Mouse (Mus musculus) thymus, adult 2 months (tissue): ENCODE measurements around the gene Cdkl3. TPM values are rescaled to one million over a fixed set of nuclear protein-coding genes. Genes with fewer than 3 reads are reported as not detected.
A peak's percentile ranks its signal among the peaks of the same experiment; 100 is the strongest.

ENCODE experiments used
- DNase-seq: peaks from one replicate; pipeline ENCODE4 v3.0.0; 2021
- H3K27ac ChIP-seq: fragments of 200-500 bp; 2 replicates; pipeline ENCODE4 v1.5.1; 2012; ENCODE audit warnings: low read length, control low read depth; ENCODE audit not compliant: control insufficient read depth, insufficient read depth
- H3K27me3 ChIP-seq: fragments of 200-500 bp; 2 replicates; pipeline ENCODE4 v1.6.1; 2012; ENCODE audit warnings: mild to moderate bottlenecking, low read length, moderate library complexity, mixed read lengths; ENCODE audit not compliant: control insufficient read depth, insufficient read depth
- H3K36me3 ChIP-seq: fragments of 200-500 bp; 2 replicates; pipeline ENCODE4 v1.6.1; 2012; ENCODE audit warnings: mild to moderate bottlenecking, low read length, moderate library complexity; ENCODE audit not compliant: control insufficient read depth, insufficient read depth
- H3K4me1 ChIP-seq: fragments of 200-500 bp; replicated peaks from 2 replicates; pipeline ENCODE4 v1.6.1; 2012; ENCODE audit warnings: low read length; ENCODE audit not compliant: control insufficient read depth, insufficient read depth
- H3K4me3 ChIP-seq: fragments of 200-500 bp; 2 replicates; pipeline ENCODE4 v1.5.1; 2012; ENCODE audit warnings: mild to moderate bottlenecking, low read length, control low read depth, moderate library complexity; ENCODE audit not compliant: control insufficient read depth, insufficient read depth
- CTCF ChIP-seq: fragments of 200-500 bp; IDR thresholded peaks from 2 replicates; pipeline ENCODE4 v1.5.1; 2012; ENCODE audit warnings: mild to moderate bottlenecking, control low read depth, low read length, moderate library complexity, borderline replicate concordance; ENCODE audit not compliant: control insufficient read depth, poor library complexity, insufficient read depth; ENCODE audit errors: extremely low read depth
- POLR2A ChIP-seq: fragments of 200-500 bp; IDR thresholded peaks from 2 replicates; pipeline ENCODE4 v1.6.1; 2012; ENCODE audit warnings: mild to moderate bottlenecking, low read length, control low read depth, moderate library complexity; ENCODE audit not compliant: control insufficient read depth, poor library complexity, insufficient read depth; ENCODE audit errors: extremely low read depth
- WGBS: fragments of 180-500 bp; shearing (Covaris S2); methylation state at CpG from one replicate; pipeline ENCODE4 v1.1.7; 2018; 5-methylcytosine and 5-hydroxymethylcytosine counted together
- polyA plus RNA-seq: library from polyadenylated mRNA; depleted of rRNA; stranded (reverse); fragments of >200 nt; gene quantifications from 2 replicates; pipeline ENCODE4 v1.2.3, GENCODE M21; 2012

Cdkl3 gene
- polyA plus RNA-seq, 1 experiment = 3.1 TPM

DNA sequence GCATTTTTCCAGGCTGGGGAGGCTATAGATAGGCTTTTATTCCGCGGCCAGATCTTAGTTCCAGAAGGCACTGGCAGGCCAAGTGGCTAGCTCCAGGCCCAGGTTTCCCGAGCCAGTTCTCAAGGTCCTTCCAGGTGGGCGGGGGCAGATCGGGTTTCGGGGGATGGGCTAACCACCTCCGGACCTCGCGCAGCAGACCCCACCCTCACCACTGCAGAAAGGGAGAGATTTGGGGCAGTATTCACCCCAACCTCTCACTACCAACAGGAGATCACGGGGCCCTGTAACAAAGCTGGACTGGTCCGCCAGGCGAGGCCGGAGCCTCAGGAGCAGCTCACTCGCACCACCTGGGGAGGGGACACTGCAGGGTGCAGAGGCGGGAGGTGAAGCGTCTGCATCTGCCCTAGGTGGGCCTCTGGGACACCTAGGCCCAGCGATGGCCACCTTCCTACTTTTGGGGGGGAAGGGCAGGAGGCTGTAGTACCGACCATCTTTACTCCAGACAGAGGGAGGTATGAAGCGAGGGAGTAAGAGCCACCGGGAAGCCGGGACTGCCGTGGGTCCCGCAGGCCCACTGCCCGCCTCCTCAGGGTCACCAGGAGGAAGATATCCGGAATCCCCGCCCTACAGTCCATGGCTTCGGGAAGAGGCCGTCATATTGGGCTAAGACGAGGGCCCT lies 4.3 kb upstream of the Cdkl3 start:
- peak; percentile 38 for DNase-seq
- under 1% methylated on average over 29 of the region's 29 CpGs for WGBS
- H3K4me3 ChIP-seq = peak overlapping the region; percentile 95

DNA sequence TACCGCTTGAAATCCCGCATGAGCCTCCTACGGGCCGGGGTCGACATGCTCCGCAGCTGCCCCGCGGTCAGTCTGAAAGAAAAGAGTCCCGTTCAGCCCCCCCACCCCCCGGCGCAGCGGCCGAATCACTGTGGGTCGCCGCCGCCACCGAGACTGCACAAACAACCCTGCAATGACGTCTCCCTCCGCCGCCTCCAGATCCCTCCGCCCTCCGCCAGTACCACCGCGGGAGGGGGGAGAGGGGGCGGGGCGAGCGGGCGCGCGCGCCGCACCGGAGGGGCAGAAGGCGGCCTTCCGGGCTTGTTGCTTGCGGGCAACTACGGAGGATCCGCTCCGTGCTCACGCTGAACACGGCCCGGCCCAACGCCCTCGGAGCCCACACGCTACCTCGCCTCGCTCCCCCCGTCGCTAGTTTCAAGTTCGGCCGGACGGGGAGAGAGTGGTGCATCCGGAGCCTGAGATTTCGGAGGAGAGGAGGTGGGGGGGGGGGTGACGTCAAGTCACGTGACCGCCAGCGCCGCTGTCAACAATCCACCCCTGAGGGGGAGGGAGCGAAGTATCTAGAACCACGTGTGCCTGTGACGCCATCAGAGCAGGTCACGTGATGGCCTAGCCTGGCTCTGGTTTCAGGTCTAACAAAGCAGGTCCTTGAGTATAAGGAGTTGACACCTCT lies 3.6 kb upstream of the Cdkl3 start, which contains the start of gene Ube2b:
TSS of gene Ube2b (minus strand) at position 473 of the 673 bp plus-strand sequence.
- peak; percentile 94 for DNase-seq
- under 1% methylated on average over 63 of the region's 63 CpGs for WGBS
- peak within 1 kb of the TSS; percentile 62 for H3K27ac ChIP-seq
- TF ChIP-seq CTCF (peak; percentile 49; the same call in 1 of the 2 replicates), POLR2A (peak; percentile 52; the same call in 1 of the 2 replicates)
- peaks cover 3% of the 10 kb centered on the region for H3K4me1 ChIP-seq
- peak within 1 kb of the TSS; percentile 95 for H3K4me3 ChIP-seq
- H3K36me3 ChIP-seq = peaks cover 21% of the 10 kb centered on the region
- no peaks in the 10 kb centered on the region for H3K27me3 ChIP-seq

More for the DNA sequence above, 4.3 kb upstream of the Cdkl3 start:
- no peak for TF ChIP-seq CTCF
- no peak for TF ChIP-seq POLR2A
- H3K36me3 ChIP-seq = peaks cover 28% of the 10 kb centered on the region
- no peaks in the 10 kb centered on the region for H3K27me3 ChIP-seq
- H3K27ac ChIP-seq = peak overlapping the region; percentile 49
- H3K4me1 ChIP-seq = peaks cover 3% of the 10 kb centered on the region

DNA sequence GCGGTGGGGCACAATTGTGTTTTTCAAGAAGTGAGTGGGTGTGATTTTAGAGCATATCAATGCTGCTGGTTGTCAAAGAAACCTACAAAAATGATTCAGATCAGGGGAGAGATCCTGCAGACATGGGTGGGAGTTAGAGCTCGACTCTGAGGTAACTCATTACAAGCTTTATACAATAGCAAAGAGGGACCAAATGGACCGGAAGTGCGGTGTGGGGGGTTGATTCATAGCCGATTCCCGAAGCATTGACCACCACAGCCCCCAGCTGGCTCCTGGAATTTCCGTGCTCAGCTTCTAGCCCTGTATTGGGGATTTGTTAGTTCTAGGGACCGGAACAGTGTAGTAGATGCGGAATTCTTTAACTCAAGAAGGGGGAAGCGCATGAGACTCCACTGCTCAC lies 2.7 kb upstream of the Cdkl3 start:
- Histone ChIP-seq H3K27me3 (no peaks in the 10 kb centered on the region), H3K36me3 (peaks cover 12% of the 10 kb centered on the region), H3K4me1 (peaks cover 3% of the 10 kb centered on the region), H3K27ac (no peak overlapping the region), H3K4me3 (no peak overlapping the region)
- TF ChIP-seq CTCF (no peak), POLR2A (no peak)
- 84% methylated on average over 10 of the region's 10 CpGs for WGBS
- DNase-seq = no peak

- peaks cover 10% of the 10 kb centered on the region for H3K36me3 ChIP-seq
- no peak overlapping the region for H3K4me3 ChIP-seq
- H3K27me3 ChIP-seq = no peaks in the 10 kb centered on the region
- TF ChIP-seq POLR2A = no peak
- DNase-seq = no peak
- H3K27ac ChIP-seq = no peak overlapping the region
- 98% methylated on average over 8 of the region's 8 CpGs for WGBS
- H3K4me1 ChIP-seq = peaks cover 3% of the 10 kb centered on the region
Measured at GRCm38 (mm10) chr11:52001861-52002260, 2.2 kb upstream of the Cdkl3 start.

DNA sequence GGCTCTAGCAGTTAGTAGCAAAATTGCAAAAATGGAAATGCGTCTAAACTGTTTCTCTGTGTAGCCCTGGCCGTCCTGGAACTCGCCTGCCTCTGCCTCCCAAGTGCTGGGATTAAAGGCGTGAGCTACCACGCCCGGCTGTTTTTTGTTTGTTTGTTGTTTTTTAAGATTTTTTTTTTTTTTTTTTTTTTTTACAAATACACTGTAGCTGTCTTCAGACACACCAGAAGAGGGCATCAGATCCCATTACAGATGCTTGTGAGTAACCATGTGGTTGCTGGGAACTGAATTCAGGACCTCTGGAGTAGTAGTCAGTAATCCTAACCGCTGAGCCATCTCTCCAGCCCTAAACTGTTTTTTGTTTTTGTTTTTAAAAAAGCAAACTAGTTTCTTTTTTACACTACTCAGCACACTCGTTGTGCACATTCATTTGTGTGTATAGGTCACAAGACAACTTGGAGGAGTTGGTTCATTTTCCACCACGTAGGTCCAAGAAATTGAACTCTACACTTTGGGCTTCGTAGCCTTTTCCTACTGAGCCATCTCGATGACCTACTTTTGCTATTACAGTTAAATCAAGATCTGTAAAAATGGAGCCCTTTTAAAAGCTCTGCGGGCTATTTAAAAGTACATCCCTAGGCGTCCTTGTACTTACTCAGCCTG lies 1.0 kb upstream of the Cdkl3 start:
- DNase-seq = no peak
- H3K36me3 ChIP-seq = no peaks in the 10 kb centered on the region
- TF ChIP-seq POLR2A (no peak), CTCF (no peak)
- H3K27ac ChIP-seq = peak overlapping the region; percentile 86; the same call in 1 of the 2 replicates
- no peaks in the 10 kb centered on the region for H3K27me3 ChIP-seq
- WGBS = 81% methylated on average over 13 of the region's 13 CpGs
- H3K4me3 ChIP-seq = no peak overlapping the region
- H3K4me1 ChIP-seq = peaks cover 3% of the 10 kb centered on the region

DNA sequence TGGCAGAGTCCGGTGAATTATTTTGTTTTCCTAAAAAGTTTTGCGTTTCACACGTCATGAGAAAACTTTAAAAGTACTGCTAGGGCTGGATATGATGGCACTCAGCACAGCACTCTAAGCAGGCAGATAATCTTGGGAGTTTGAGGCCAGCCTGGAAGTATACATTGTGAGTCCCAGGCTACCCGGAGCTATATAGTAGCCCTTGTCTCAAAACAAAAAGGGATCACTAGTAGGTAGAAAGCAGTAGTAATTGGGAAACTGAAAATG lies 583 bp upstream of the Cdkl3 start:
- Histone ChIP-seq H3K27ac (peak overlapping the region; percentile 86), H3K27me3 (no peaks in the 10 kb centered on the region), H3K4me1 (peaks cover 3% of the 10 kb centered on the region), H3K36me3 (no peaks in the 10 kb centered on the region), H3K4me3 (no peak overlapping the region)
- DNase-seq = no peak
- 25% methylated on average over 4 of the region's 4 CpGs for WGBS
- TF ChIP-seq POLR2A = no peak
- TF ChIP-seq CTCF = no peak
